Mouse (Mus musculus): ENCODE data around the gene Gm42421.

The Gm42421 gene

GRCm38 (mm10) chr5:143933875-143934274 is 5.9 kb downstream of the Gm42421 start:
- no peak for ATAC-seq (ENCODE audit: insufficient number of reproducible peaks, low FRiP score, low TSS enrichment)

GRCm38 (mm10) chr5:143936156-143936555 is 8.2 kb downstream of the Gm42421 start:
- no peak for ATAC-seq (ENCODE audit: insufficient number of reproducible peaks, low FRiP score, low TSS enrichment)

DNA sequence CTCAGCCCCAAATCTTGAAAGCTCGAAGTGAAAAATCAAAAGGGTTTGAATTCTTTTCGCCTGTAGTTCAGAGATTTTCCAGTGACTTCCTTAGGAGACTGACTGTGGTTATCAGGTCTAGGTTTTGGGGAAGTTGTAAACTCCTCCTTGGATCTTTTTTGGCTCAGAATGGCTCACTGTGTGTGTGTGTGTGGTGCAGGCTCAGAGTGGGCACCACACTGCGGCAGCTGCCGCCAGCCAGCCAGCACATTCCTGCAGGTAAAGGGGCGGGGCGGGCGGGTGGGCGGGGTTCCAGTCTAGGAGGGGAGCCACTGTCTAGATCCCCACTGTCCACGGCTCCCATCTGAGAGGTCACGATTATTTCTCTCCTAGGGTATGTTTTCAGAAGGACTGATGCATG is 13.6 kb downstream of the Gm42421 start:
- ATAC-seq (ENCODE audit: insufficient number of reproducible peaks, low FRiP score, low TSS enrichment), result no peak

DNA sequence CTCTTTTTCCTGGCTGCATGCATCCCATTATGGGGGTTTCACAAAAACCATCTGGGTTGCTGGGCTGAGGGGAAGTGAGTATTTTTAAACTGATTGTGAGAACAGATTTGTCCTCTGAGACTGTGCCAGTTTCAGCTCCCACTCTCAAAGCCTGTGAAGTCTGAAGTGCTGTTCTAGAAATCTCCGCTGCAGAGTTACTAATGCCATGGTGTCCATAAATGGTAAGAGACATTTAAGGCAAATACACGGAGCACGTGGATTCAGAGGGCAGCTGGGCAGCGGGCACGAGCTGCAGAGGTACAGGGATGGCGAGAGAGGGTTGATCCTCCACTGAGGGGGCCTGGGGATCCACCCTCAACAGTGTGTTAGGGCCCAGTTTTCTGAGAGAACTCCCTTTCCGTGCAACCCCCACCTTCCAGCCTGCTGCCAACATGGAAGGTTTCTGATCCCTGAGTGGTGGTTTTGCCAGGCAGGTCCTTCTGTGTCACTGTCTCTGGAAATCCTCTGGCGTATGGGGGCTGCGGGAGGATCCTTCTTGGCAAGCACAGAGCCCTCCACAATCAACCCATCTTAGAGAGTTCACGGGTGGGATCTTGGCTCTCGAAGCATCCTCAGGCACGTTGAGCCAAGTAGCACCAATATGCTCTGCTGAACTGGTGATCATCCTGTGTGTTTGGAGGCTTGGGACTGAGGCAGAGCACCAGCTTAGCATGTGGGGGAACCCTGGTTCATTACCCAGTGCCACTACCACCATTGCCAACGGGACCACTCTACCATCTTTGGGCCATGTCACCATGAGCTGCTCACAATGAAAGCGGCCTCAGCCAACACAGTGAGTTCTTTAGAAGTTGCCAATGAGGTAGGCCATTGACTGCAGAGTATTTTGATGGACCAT is 15.5 kb downstream of the Gm42421 start:
- ATAC-seq (ENCODE audit: insufficient number of reproducible peaks, low FRiP score, low TSS enrichment), result no peak

DNA sequence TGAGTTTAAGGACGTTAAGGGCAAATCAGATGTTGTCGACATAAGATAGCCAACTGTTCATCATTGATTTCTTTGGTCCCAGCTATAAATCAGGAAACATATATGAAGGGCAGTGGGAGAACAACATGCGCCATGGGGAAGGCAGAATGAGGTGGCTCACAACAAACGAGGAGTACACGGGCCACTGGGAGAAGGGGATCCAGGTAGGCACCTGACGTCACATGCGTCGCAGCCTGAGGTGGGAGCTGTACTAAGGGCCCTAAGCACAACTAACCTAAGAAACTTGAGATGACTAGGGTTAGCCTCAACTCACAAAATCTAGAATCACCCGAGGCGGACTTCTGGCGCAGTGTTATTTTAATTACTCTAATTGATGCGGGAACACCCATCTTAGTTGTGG is 20.4 kb downstream of the Gm42421 start:
- ATAC-seq (ENCODE audit: insufficient number of reproducible peaks, low FRiP score, low TSS enrichment), result no peak

GRCm38 (mm10) chr5:143950016-143950415 is 22.0 kb downstream of the Gm42421 start:
- ATAC-seq (ENCODE audit: insufficient number of reproducible peaks, low FRiP score, low TSS enrichment), result no peak

DNA sequence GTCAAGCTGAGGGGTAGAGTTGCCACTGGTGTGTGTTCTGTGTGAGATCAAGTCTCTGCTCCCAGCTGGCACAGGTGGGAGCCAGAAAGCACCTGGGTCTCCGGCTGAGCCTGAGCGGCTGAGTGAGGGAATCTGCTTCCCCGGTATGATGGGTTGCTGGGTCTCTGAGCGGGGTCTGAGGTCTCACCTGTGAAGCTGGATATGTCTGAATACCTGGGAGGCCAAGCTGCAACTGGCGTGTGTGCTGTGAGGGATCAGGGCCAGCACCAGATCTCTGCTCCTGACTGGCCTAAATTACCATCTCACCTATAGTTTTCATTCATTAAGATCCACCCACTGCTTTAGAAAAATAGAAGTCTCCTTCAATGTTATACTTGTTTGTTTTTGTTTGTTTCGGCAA is 29.1 kb downstream of the Gm42421 start:
- ATAC-seq (ENCODE audit: insufficient number of reproducible peaks, low FRiP score, low TSS enrichment), result no peak

- ATAC-seq (ENCODE audit: insufficient number of reproducible peaks, low FRiP score, low TSS enrichment), result no peak
These were observed 31.6 kb downstream of the Gm42421 start for GRCm38 (mm10) chr5:143959551-143959950.

- no peak for ATAC-seq (ENCODE audit: insufficient number of reproducible peaks, low FRiP score, low TSS enrichment)
These were observed 33.2 kb downstream of the Gm42421 start for GRCm38 (mm10) chr5:143961176-143961575.

DNA sequence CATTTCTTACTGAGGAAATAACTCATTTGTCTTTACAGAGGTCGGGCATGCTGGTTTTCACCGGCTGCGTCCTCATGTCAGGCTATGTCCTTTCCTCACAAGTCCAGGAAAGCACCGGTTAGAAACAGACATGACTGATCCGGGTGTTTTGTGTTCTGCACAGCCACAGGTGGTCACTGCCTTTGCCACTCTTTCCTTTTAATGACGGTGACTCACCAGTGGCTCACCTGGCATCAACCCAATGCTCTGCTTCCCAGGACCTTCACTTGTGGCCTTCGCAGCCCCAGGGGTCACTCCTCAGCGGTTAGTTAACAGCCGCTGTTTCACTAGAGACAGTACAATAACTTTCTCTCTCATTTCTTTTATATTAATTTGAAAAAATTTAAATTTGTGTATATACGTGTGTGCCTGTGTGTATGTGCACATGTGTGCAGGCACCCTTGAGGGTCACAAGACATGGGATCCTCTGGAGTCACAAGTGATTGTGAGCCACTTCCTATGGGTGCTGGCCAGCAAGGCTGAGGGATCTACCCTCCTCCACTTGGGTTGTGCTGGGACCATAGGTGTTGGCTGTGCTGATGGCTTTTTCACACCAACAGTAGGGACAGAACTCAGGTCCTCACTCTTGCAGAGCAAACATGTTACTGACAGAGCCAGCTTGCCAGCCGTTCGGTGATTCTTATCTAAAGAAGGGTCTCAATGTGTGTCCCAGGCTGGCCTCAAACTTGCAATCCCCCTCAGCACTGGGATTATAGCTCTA is 37.8 kb downstream of the Gm42421 start:
- no peak for ATAC-seq (ENCODE audit: insufficient number of reproducible peaks, low FRiP score, low TSS enrichment)

DNA sequence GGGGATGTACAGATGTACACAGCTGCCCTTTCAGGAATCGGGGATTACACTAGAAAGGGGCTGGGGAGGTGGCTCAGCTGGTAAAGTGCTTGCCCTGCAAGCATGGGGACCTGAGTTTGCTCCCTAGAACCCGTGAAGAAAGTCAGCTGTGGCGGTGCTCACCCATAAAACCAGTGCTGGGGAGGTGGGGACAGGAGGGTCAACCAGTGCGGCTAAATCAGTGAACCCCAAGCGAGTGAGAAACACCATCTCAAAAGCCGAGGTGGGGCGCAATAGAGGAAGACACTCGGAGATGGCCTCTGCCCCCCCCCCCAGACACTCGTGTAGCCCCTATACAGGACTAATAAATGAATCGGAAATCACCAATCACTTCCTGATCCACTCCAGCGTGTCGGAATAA is 38.7 kb downstream of the Gm42421 start:
- ATAC-seq (ENCODE audit: insufficient number of reproducible peaks, low FRiP score, low TSS enrichment), result no peak

DNA sequence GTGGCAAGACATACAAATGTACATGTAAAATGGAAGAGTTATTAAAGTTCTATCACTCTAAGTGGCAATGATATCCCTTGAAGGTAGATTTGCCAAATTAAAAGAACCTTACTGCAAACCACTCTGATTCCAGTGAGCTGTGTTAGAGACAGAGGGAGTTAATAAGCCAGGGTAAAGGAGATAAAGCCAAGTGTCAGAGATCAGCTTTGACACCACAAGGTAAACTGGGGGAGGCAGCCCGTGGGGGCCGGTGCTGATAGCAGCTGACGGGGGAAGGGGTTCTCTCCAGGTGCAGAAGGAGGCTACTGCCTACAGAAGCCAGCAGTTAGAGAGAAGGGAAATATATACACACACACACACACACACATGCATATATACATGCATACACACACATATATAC is 44.7 kb downstream of the Gm42421 start:
- no peak for ATAC-seq (ENCODE audit: insufficient number of reproducible peaks, low FRiP score, low TSS enrichment)

GRCm38 (mm10) chr5:143974931-143975630 is 47.1 kb downstream of the Gm42421 start:
- peak; percentile 68; the same call in 1 of the 2 replicates for ATAC-seq (ENCODE audit: insufficient number of reproducible peaks, low FRiP score, low TSS enrichment)

GRCm38 (mm10) chr5:143975631-143975933 is 47.6 kb downstream of the Gm42421 start:
- ATAC-seq (ENCODE audit: insufficient number of reproducible peaks, low FRiP score, low TSS enrichment), result no peak

GRCm38 (mm10) chr5:143976232-143976631 is 48.3 kb downstream of the Gm42421 start:
- no peak for ATAC-seq (ENCODE audit: insufficient number of reproducible peaks, low FRiP score, low TSS enrichment)

- no peak for ATAC-seq (ENCODE audit: insufficient number of reproducible peaks, low FRiP score, low TSS enrichment)
These were observed 48.9 kb downstream of the Gm42421 start for GRCm38 (mm10) chr5:143976726-143977431.

GRCm38 (mm10) chr5:143980858-143981257 is 52.9 kb downstream of the Gm42421 start:
- ATAC-seq (ENCODE audit: insufficient number of reproducible peaks, low FRiP score, low TSS enrichment), result no peak

DNA sequence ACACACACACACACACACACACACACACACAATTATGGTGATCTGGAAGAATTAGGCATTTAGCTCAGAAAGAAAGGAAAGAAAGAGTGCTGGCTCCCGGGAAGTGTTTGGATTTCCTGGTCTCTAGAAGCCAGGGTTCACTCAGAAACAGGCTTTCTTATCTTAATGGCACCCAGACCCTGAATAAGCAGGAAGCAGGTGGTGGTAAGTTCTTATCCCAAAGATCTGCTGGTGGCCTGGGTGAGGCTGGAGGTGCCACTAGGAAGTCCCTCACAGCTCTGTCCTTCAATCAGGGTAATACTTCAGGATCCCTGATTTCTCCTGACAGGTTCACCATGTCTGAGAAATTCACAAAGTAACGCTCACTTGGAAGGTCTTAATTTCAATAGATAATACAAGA is 54.4 kb downstream of the Gm42421 start:
- no peak for ATAC-seq (ENCODE audit: insufficient number of reproducible peaks, low FRiP score, low TSS enrichment)

- ATAC-seq (ENCODE audit: insufficient number of reproducible peaks, low FRiP score, low TSS enrichment), result no peak
These were observed 57.4 kb downstream of the Gm42421 start for GRCm38 (mm10) chr5:143985381-143985780.

Measured in cerebellum, adult (tissue).